Mouse (Mus musculus) olfactory bulb, adult 2 months (tissue): ENCODE measurements around the gene Enpp6. TPM values are rescaled to one million over a fixed set of nuclear protein-coding genes. Genes with fewer than 3 reads are reported as not detected.
"Not testable (repeated sequence)": the region's sequence is repeated elsewhere in the genome, so short reads cannot be mapped to it uniquely, and the experiment has no call there.

Experiments used
- H3K27ac ChIP-seq: fragments of 200-500 bp; 2 replicates; pipeline ENCODE4 v1.5.1; 2012; ENCODE audit warnings: low read depth, low read length; ENCODE audit not compliant: insufficient read depth
- H3K4me1 ChIP-seq: fragments of 200-500 bp; 2 replicates; pipeline ENCODE4 v1.6.1; 2012; ENCODE audit warnings: low read length; ENCODE audit not compliant: control insufficient read depth, insufficient read depth
- H3K4me3 ChIP-seq: fragments of 200-500 bp; 2 replicates; pipeline ENCODE4 v1.5.1; 2012; ENCODE audit warnings: mild to moderate bottlenecking, low read depth, low read length, moderate library complexity; ENCODE audit not compliant: insufficient read depth
- CTCF ChIP-seq: fragments of 200-500 bp; IDR thresholded peaks from 2 replicates; pipeline ENCODE4 v1.5.1; 2012; ENCODE audit warnings: low read depth, mild to moderate bottlenecking, low read length, moderate library complexity; ENCODE audit not compliant: insufficient read depth
- POLR2A ChIP-seq: fragments of 200-500 bp; IDR thresholded peaks from 2 replicates; pipeline ENCODE4 v1.6.1; 2012; ENCODE audit warnings: mild to moderate bottlenecking, low read depth, low read length, moderate library complexity; ENCODE audit not compliant: insufficient read depth
- WGBS: fragments of 180-500 bp; shearing (Covaris S2); methylation state at CpG from one replicate; pipeline ENCODE4 v1.1.7; 2018; 5-methylcytosine and 5-hydroxymethylcytosine counted together
- polyA plus RNA-seq: library from polyadenylated mRNA; stranded (reverse); fragments of >200 nt; gene quantifications from 2 replicates; pipeline ENCODE4 v1.2.4, GENCODE M21; 2012; ENCODE audit warnings: low replicate concordance; ENCODE audit not compliant: missing spikeins, insufficient read depth, insufficient read length

The Enpp6 gene
- polyA plus RNA-seq, 1 experiment, result not detected

DNA sequence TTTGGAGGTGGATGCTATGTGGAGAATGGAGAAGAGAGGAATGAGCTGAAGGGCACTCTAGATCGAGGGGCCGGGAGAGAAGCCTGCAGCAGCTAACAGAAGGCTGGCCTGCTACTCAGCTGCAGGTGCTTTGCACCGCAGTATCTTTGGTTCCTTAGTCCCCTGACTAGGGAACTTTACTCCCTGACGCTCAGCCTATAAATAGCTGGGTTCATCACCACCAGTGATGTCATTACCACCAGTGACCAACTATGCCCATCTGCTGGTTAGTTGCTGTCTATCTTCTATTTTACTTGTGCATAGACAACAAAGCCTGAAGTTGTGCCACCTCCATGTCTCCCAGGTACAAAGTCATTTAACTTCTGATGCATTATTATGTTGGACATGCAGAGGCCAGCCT is 37.9 kb downstream of the Enpp6 start:
- Histone ChIP-seq H3K4me1 (peaks cover 8% of the 10 kb centered on the region), H3K27ac (no peak overlapping the region), H3K4me3 (no peak overlapping the region)
- TF ChIP-seq CTCF, result no peak
- TF ChIP-seq POLR2A, result no peak
- 89% methylated on average over 4 of the region's 4 CpGs for WGBS

DNA sequence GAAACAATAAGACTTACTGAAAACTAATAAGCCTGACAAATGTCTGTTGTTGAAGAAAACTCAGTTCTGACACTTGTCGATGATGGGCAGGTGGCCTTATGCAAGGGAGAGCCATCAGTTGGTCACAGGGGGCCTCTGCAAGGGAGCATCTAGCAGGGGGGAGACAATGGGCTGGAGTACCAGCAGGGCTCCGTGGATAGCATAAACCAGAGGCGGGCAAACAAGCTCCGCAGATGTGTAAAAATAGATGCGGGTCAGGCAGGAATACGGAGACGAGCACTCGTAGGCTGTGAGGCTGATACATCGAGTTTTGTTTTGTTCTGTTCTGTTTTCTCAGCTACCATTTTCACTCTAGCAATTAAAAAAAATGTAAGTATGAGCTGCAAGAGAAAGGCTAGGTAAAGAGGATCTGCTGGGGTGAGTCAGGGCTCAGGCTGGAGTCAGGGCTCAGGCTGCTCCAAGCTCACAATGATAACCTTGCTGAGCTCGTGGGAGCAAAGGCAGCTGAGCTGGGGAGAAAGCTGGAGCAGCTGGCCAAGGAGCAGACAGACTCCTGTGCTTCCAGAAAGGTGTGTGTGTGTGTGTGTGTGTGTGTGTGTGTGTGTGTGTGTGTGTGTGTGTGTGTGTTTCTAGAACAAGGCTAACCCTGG is 40.3 kb downstream of the Enpp6 start:
- Histone ChIP-seq H3K4me3 (no peak overlapping the region), H3K4me1 (peaks cover 11% of the 10 kb centered on the region), H3K27ac (peak overlapping the region; percentile 92)
- TF ChIP-seq POLR2A (no peak), CTCF (no peak)
- 19% methylated on average over 10 of the region's 10 CpGs for WGBS

- no peak overlapping the region for H3K27ac ChIP-seq
- H3K4me1 ChIP-seq, result peaks cover 16% of the 10 kb centered on the region
- TF ChIP-seq CTCF (no peak), POLR2A (no peak)
- 54% methylated on average over 6 of the region's 6 CpGs for WGBS
- H3K4me3 ChIP-seq, result no peak overlapping the region
These were observed 41.8 kb downstream of the Enpp6 start for GRCm38 (mm10) chr8:47028474-47028873.

DNA sequence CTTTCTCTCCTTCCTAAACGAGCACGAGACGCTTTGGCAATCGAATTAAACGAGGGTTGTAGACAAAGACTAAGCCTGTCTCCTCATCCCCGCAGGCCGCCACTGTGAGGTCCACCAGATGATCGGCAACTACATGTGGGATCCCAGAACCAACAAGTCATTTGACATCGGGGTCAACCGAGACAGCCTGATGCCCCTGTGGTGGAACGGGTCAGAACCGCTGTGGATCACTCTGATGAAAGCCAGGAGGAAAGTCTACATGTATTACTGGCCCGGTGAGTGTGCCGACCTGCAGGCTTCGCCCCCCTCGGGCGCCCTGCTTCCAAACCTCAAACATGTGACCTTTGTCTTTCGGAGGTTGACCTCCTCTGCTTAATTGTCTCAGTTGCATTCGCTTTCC is 43.6 kb downstream of the Enpp6 start:
- WGBS, result 91% methylated on average over 19 of the region's 19 CpGs
- Histone ChIP-seq H3K4me1 (peaks cover 16% of the 10 kb centered on the region), H3K4me3 (no peak overlapping the region), H3K27ac (no peak overlapping the region)
- TF ChIP-seq CTCF (no peak), POLR2A (no peak)

DNA sequence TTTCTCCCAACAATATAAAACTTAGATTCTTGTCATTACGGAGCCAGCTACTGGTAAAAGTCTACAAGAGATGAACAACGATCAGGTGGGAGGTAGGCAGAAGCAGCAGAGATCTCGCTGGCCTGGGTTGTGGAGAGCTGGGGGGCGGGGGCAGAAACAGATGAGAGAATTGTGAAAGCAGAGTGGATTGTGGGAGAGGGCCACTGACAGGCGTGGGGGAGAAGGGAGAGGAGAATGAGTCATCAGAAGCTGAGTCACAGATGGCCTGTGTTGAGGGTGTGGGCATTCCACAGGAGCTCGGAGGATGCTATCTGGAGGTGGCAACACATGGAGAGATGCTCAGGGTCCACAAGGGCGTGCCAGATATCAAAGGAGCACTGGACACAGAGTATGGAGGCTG is 45.4 kb downstream of the Enpp6 start:
- Histone ChIP-seq H3K4me3 (no peak overlapping the region), H3K27ac (peak overlapping the region; percentile 87), H3K4me1 (peaks cover 12% of the 10 kb centered on the region)
- TF ChIP-seq POLR2A (no peak), CTCF (no peak)
- WGBS, result 50% methylated on average over 7 of the region's 7 CpGs

- no peak overlapping the region for H3K4me3 ChIP-seq
- WGBS, result 93% methylated on average over 4 of the region's 4 CpGs
- H3K27ac ChIP-seq, result no peak overlapping the region
- TF ChIP-seq CTCF, result no peak
- H3K4me1 ChIP-seq, result peaks cover 8% of the 10 kb centered on the region
These were observed 47.3 kb downstream of the Enpp6 start for GRCm38 (mm10) chr8:47033976-47034375.

- Histone ChIP-seq H3K27ac (no peak overlapping the region), H3K4me1 (peaks cover 8% of the 10 kb centered on the region), H3K4me3 (no peak overlapping the region)
- TF ChIP-seq POLR2A (no peak), CTCF (no peak)
- WGBS, result 82% methylated on average over 8 of the region's 8 CpGs
These were observed 49.8 kb downstream of the Enpp6 start for GRCm38 (mm10) chr8:47036501-47036900.

- 80% methylated on average over 5 of the region's 5 CpGs for WGBS
- Histone ChIP-seq H3K27ac (no peak overlapping the region), H3K4me1 (no peaks in the 10 kb centered on the region), H3K4me3 (no peak overlapping the region)
- TF ChIP-seq POLR2A, result no peak
- TF ChIP-seq CTCF, result no peak
These were observed 50.7 kb downstream of the Enpp6 start for GRCm38 (mm10) chr8:47037405-47037804.

DNA sequence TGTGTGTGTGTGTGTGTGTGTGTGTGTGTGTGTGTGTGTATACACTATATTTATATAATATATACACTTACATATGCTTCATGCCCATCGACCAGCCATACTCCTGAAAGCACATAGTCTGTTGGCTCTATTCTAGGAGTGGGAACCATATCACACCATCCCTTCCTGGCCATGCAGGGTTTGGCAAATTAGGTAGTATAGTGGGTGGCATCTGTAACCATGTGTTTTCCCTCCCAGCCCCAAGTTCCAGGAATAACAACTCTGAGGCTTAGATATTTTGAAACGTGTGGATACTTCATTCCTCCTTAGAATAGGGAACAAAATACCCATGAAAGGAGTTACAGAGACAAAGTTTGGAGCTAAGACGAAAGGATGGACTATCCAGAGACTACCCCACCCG is 53.5 kb downstream of the Enpp6 start:
- not testable (repeated sequence) for H3K4me1 ChIP-seq, H3K27ac ChIP-seq, H3K4me3 ChIP-seq
- 91% methylated on average over 4 of the region's 4 CpGs for WGBS

- no peak overlapping the region for H3K27ac ChIP-seq
- WGBS, result 93% methylated on average over 4 of the region's 4 CpGs
- no peak for TF ChIP-seq POLR2A
- TF ChIP-seq CTCF, result no peak
- H3K4me1 ChIP-seq, result no peaks in the 10 kb centered on the region
- H3K4me3 ChIP-seq, result no peak overlapping the region
These were observed 59.7 kb downstream of the Enpp6 start for GRCm38 (mm10) chr8:47046340-47046739.
